Mouse (Mus musculus) testis, adult 2 months (tissue): Measurements from ENCODE around the gene Epha2.

Source experiments
- CTCF ChIP-seq: fragments of 200-500 bp; IDR thresholded peaks from 2 replicates; pipeline ENCODE4 v1.5.1; 2012; ENCODE audit warnings: low read depth, mild to moderate bottlenecking, inconsistent platforms, low read length, moderate library complexity; ENCODE audit not compliant: control insufficient read depth, insufficient read depth, insufficient replicate concordance
- POLR2A ChIP-seq: fragments of 200-500 bp; IDR thresholded peaks from 2 replicates; pipeline ENCODE4 v1.6.1; 2012; ENCODE audit warnings: low read depth, mild to moderate bottlenecking, inconsistent platforms, low read length, moderate library complexity; ENCODE audit not compliant: control insufficient read depth

DNA sequence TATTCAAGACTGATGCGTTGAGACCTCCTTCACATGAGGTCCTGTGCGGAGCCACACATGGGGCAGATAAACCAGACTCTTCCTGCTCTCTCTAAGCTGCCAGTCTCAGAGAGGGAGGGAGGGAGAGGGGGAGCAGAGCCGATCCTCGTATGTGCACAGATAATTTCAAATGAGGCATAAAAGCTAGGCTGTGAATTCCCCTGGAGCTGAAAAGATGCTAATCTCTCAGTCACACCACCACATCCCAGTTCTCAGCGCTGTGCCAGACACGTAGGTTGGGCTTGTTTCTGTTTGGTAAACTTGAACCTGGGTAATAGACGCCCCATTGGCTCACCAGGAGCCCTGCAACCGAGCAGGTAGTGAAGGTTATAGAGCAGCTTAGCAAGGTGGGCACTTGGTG lies 12.4 kb downstream of the Epha2 start:
- TF ChIP-seq CTCF (no peak), POLR2A (no peak)
